Mouse (Mus musculus): ENCODE results near the gene Smim11. TPM values are rescaled to one million over a fixed set of nuclear protein-coding genes. Genes with fewer than 3 reads are reported as not detected.

Gene Smim11
- total RNA-seq (2014; rRNA removed) (1.5 and 10.4 TPM in 2 replicates), polyA plus RNA-seq (2015; fragmentation: Nextera tagmentation; extraction: Ambion mirVana) (56.0 and 73.6 TPM in 2 replicates)

DNA sequence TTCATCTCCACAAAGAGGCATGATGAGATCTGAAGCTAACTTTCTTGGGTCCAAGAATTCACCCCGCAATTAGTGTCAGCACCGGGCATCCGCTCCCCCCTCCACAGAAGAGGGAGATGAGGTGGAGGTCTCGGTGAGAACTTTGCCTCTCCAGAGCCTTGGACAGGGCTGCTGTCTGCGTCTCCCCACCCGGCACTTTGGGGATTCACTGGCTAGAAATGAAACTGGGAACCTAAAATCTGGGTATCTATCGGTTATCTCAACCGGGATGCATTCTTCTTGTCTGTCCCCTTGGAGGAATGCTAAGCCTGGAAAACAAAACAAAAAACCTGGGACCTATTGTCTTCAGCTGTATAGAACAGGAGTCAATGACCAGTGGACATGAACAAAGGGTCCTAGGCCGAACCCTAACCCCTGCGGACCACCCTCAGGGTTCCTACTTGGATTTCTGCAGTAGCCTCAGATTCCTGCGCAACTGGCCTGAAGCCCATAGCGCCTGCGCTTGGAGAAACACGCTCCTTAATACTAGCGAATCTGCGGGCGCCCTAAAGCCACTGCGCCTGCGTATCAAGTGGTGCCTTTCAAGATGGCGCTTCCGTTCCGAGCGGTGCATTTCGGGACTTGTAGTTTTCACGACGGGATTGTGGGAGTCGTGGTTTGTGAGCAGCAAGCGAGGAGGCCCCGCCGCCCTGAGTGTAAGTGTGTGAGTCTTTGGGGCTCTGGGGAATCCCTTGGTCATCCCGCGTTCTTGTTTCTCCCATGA is at the start of gene Smim11:
Gene Smim11 (plus strand): TSS at position 638 of the 763 bp plus-strand sequence.
- Histone ChIP-seq H3K4me3 (ENCODE audit: low read length) (peak within 1 kb of the TSS; percentile 73), H3K9ac (replicated peaks; ENCODE audit: low read length) (peak within 1 kb of the TSS; percentile 79), H3K4me2 (ENCODE audit: low read depth, low read length) (peak within 1 kb of the TSS; percentile 90), H3K9me3 (ENCODE audit: low read length) (no peaks in the 10 kb centered on the region), H3K27ac (peak within 1 kb of the TSS; percentile 82), H3K36me3 (ENCODE audit: insufficient read depth, low read length) (peaks cover 8% of the 10 kb centered on the region; the same call in 1 of the 2 replicates), H3K4me1 (ENCODE audit: insufficient read depth, low read length) (peaks cover 14% of the 10 kb centered on the region), H3K27me3 (ENCODE audit: insufficient read depth, low read length) (no peaks in the 10 kb centered on the region)
- TF ChIP-seq CTCF (IDR thresholded peaks at IDR 0.05; ENCODE audit: low read depth): no peak
- WGBS: 8% methylated on average over 32 of the region's 32 CpGs
- ATAC-seq (peak; percentile 95), DNase-seq (ENCODE audit: low spot score) (peak; percentile 99)

DNA sequence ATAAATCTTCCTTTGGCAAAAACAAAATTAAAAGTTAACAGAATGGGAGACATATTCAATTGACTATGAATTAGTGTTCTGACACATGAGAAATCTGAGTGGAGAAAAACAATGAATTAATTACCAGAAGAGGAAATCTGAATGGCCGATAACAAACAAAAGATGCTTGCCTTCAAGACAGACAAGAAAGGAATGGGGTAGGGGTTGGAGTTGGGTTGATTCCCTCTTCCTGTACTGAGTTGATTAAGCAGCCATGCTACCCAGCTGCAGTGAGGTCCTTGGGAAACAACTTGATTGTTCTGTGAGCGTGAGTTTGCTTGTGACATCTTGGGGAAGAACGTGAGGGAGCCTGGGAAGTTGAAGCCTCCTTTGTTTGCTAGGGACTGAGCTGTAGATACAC is 46.8 kb upstream of the Smim11 start:
- WGBS: 64% methylated on average over 3 of the region's 3 CpGs
- Histone ChIP-seq H3K27ac (no peak overlapping the region), H3K36me3 (ENCODE audit: insufficient read depth, low read length) (no peaks in the 10 kb centered on the region), H3K4me1 (ENCODE audit: insufficient read depth, low read length) (no peaks in the 10 kb centered on the region), H3K9ac (replicated peaks; ENCODE audit: low read length) (no peak overlapping the region), H3K4me3 (ENCODE audit: low read length) (no peak overlapping the region), H3K27me3 (ENCODE audit: insufficient read depth, low read length) (no peaks in the 10 kb centered on the region), H3K9me3 (ENCODE audit: low read length) (no peaks in the 10 kb centered on the region), H3K4me2 (ENCODE audit: low read depth, low read length) (no peak overlapping the region)
- DNase-seq (ENCODE audit: low spot score) (no peak), ATAC-seq (no peak)
- TF ChIP-seq CTCF (IDR thresholded peaks at IDR 0.05; ENCODE audit: low read depth): no peak

- no peak overlapping the region for H3K27ac ChIP-seq
- ATAC-seq (no peak), DNase-seq (ENCODE audit: low spot score) (no peak)
- H3K36me3 ChIP-seq (ENCODE audit: insufficient read depth, low read length): no peaks in the 10 kb centered on the region
- H3K9me3 ChIP-seq (ENCODE audit: low read length): no peaks in the 10 kb centered on the region
- 80% methylated on average over 12 of the region's 12 CpGs for WGBS
- H3K27me3 ChIP-seq (ENCODE audit: insufficient read depth, low read length): no peaks in the 10 kb centered on the region
- H3K4me2 ChIP-seq (ENCODE audit: low read depth, low read length): no peak overlapping the region
- no peak overlapping the region for H3K4me3 ChIP-seq (ENCODE audit: low read length)
- no peaks in the 10 kb centered on the region for H3K4me1 ChIP-seq (ENCODE audit: insufficient read depth, low read length)
- H3K9ac ChIP-seq (replicated peaks; ENCODE audit: low read length): no peak overlapping the region
- TF ChIP-seq CTCF (IDR thresholded peaks at IDR 0.05; ENCODE audit: low read depth): no peak
Measured at GRCm38 (mm10) chr16:92267861-92268260, 33.2 kb upstream of the Smim11 start.

- TF ChIP-seq CTCF (IDR thresholded peaks at IDR 0.05; ENCODE audit: low read depth): no peak
- Histone ChIP-seq H3K36me3 (ENCODE audit: insufficient read depth, low read length) (no peaks in the 10 kb centered on the region), H3K4me1 (ENCODE audit: insufficient read depth, low read length) (no peaks in the 10 kb centered on the region), H3K9ac (replicated peaks; ENCODE audit: low read length) (no peak overlapping the region), H3K4me3 (ENCODE audit: low read length) (no peak overlapping the region), H3K27me3 (ENCODE audit: insufficient read depth, low read length) (no peaks in the 10 kb centered on the region), H3K4me2 (ENCODE audit: low read depth, low read length) (no peak overlapping the region), H3K27ac (no peak overlapping the region), H3K9me3 (ENCODE audit: low read length) (no peaks in the 10 kb centered on the region)
- DNase-seq (ENCODE audit: low spot score): no peak
- ATAC-seq: no peak
- 75% methylated on average over 5 of the region's 5 CpGs for WGBS
Measured at GRCm38 (mm10) chr16:92274516-92274915, 26.6 kb upstream of the Smim11 start.

GRCm38 (mm10) chr16:92275526-92275925 is 25.6 kb upstream of the Smim11 start:
- no peak for TF ChIP-seq CTCF (IDR thresholded peaks at IDR 0.05; ENCODE audit: low read depth)
- Histone ChIP-seq H3K36me3 (ENCODE audit: insufficient read depth, low read length) (no peaks in the 10 kb centered on the region), H3K9ac (replicated peaks; ENCODE audit: low read length) (no peak overlapping the region), H3K27me3 (ENCODE audit: insufficient read depth, low read length) (no peaks in the 10 kb centered on the region), H3K4me2 (ENCODE audit: low read depth, low read length) (no peak overlapping the region), H3K4me3 (ENCODE audit: low read length) (no peak overlapping the region), H3K4me1 (ENCODE audit: insufficient read depth, low read length) (no peaks in the 10 kb centered on the region), H3K9me3 (ENCODE audit: low read length) (no peaks in the 10 kb centered on the region), H3K27ac (no peak overlapping the region)
- no peak for ATAC-seq
- 65% methylated on average over 4 of the region's 4 CpGs for WGBS
- DNase-seq (ENCODE audit: low spot score): no peak

DNA sequence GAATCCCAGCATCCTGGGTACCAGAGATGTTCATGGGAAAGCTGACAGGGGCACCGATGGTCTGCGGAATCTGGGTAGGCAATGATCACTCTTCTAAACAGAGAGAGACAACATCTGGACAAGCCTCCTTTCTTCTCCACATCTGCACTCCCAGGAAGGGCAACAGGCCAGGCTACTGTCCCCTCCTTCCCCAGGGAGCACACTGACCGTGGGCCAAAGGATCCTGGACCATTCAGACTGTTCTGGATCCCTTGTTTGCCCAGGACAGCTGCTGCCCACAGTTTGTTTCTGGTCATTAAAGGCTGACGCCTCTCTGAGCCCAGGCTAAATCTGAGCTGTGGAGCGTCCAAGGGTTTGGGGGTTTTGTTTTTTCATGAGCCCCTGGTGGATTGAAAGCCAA is 18.4 kb upstream of the Smim11 start:
- H3K27ac ChIP-seq: no peak overlapping the region
- no peak overlapping the region for H3K4me3 ChIP-seq (ENCODE audit: low read length)
- ATAC-seq (no peak; the same call in 1 of the 2 replicates), DNase-seq (ENCODE audit: low spot score) (no peak)
- no peak overlapping the region for H3K9ac ChIP-seq (replicated peaks; ENCODE audit: low read length)
- H3K27me3 ChIP-seq (ENCODE audit: insufficient read depth, low read length): no peaks in the 10 kb centered on the region
- no peak overlapping the region for H3K4me2 ChIP-seq (ENCODE audit: low read depth, low read length)
- H3K9me3 ChIP-seq (ENCODE audit: low read length): no peaks in the 10 kb centered on the region
- WGBS: 68% methylated on average over 5 of the region's 5 CpGs
- no peaks in the 10 kb centered on the region for H3K36me3 ChIP-seq (ENCODE audit: insufficient read depth, low read length)
- H3K4me1 ChIP-seq (ENCODE audit: insufficient read depth, low read length): no peaks in the 10 kb centered on the region
- TF ChIP-seq CTCF (IDR thresholded peaks at IDR 0.05; ENCODE audit: low read depth): no peak

- no peaks in the 10 kb centered on the region for H3K36me3 ChIP-seq (ENCODE audit: insufficient read depth, low read length)
- no peak overlapping the region for H3K4me3 ChIP-seq (ENCODE audit: low read length)
- DNase-seq (ENCODE audit: low spot score): no peak
- H3K4me1 ChIP-seq (ENCODE audit: insufficient read depth, low read length): no peaks in the 10 kb centered on the region
- H3K27ac ChIP-seq: no peak overlapping the region
- H3K9me3 ChIP-seq (ENCODE audit: low read length): no peaks in the 10 kb centered on the region
- no peak for TF ChIP-seq CTCF (IDR thresholded peaks at IDR 0.05; ENCODE audit: low read depth)
- 65% methylated on average over 10 of the region's 10 CpGs for WGBS
- no peak for ATAC-seq
- no peaks in the 10 kb centered on the region for H3K27me3 ChIP-seq (ENCODE audit: insufficient read depth, low read length)
- H3K9ac ChIP-seq (replicated peaks; ENCODE audit: low read length): no peak overlapping the region
- no peak overlapping the region for H3K4me2 ChIP-seq (ENCODE audit: low read depth, low read length)
Measured at GRCm38 (mm10) chr16:92285068-92285467, 16.0 kb upstream of the Smim11 start.

All from hindbrain, postnatal 0 days (tissue).